In genomic region chr10:5317602-5318001, GRCm38 (mm10) we compare ENCODE assay signal across 8 mouse cellular contexts.
DNase-seq lines count a peak whose midpoint lies in the region; ATAC-seq and TF ChIP-seq lines count a peak whose summit lies in the region.

No protein-coding gene starts in this region.

- no peak overlapping the region for H3K27ac ChIP-seq in neural tube, embryonic 15.5 days (replicated peaks)
- H3K27ac ChIP-seq in kidney, postnatal 0 days: no peak overlapping the region
- no peak overlapping the region for H3K27ac ChIP-seq in liver, postnatal 0 days (ENCODE audit: low read depth)

- peak; percentile 85 for TF ChIP-seq CTCF in kidney, postnatal 0 days (IDR thresholded peaks at IDR 0.05; ENCODE audit: low read depth)
- TF ChIP-seq CTCF in liver, postnatal 0 days (IDR thresholded peaks at IDR 0.05; ENCODE audit: low read depth): peak; percentile 85

- no peaks in the 10 kb centered on the region for H3K27me3 ChIP-seq in neural tube, embryonic 15.5 days (replicated peaks)
- no peaks in the 10 kb centered on the region for H3K27me3 ChIP-seq in kidney, postnatal 0 days (ENCODE audit: insufficient read depth, low read length)
- no peaks in the 10 kb centered on the region for H3K27me3 ChIP-seq in liver, postnatal 0 days (ENCODE audit: insufficient read depth, low read length)

- peak; percentile 69 for DNase-seq in neural tube, embryonic 10.5 days (ENCODE audit: extremely low spot score, low spot score)
- DNase-seq in cerebellum, adult 18-20 months: peak; percentile 79 to 88
- DNase-seq in gastrocnemius, adult 18-20 months (ENCODE audit: low spot score): peak; percentile 72
- peak; percentile 74 for DNase-seq in kidney, postnatal 0 days (ENCODE audit: low spot score)
- DNase-seq in liver, postnatal 0 days: peak; percentile 81
- DNase-seq in retina, embryonic 14.5 days (ENCODE audit: low spot score): peak; percentile 82
- DNase-seq in thymus, postnatal 25 days: peak; percentile 67

- 0 out of 2 replicates have a peak, but pooled peaks cover 2% of the 10 kb centered on the region for H3K36me3 ChIP-seq in neural tube, embryonic 15.5 days
- H3K36me3 ChIP-seq in kidney, postnatal 0 days (ENCODE audit: insufficient read depth, low read length): no peaks in the 10 kb centered on the region
- no peaks in the 10 kb centered on the region for H3K36me3 ChIP-seq in liver, postnatal 0 days (replicated peaks; ENCODE audit: insufficient read depth, low read length)

- H3K4me3 ChIP-seq in neural tube, embryonic 15.5 days (replicated peaks): no peak overlapping the region
- no peak overlapping the region for H3K4me3 ChIP-seq in kidney, postnatal 0 days (replicated peaks; ENCODE audit: low read depth, low read length)
- H3K4me3 ChIP-seq in liver, postnatal 0 days (ENCODE audit: low read depth, low read length): no peak overlapping the region

- H3K4me2 ChIP-seq in neural tube, embryonic 15.5 days: no peak overlapping the region
- no peak overlapping the region for H3K4me2 ChIP-seq in kidney, postnatal 0 days (ENCODE audit: low read length)
- H3K4me2 ChIP-seq in liver, postnatal 0 days (ENCODE audit: low read depth, low read length): no peak overlapping the region

- ATAC-seq in neural tube, embryonic 15.5 days (ENCODE audit: low FRiP score): no peak
- no peak for ATAC-seq in kidney, postnatal 0 days (replicated peaks; ENCODE audit: low FRiP score, low read depth)
- ATAC-seq in liver, postnatal 0 days: no peak

- H3K4me1 ChIP-seq in neural tube, embryonic 15.5 days: no peaks in the 10 kb centered on the region
- no peaks in the 10 kb centered on the region for H3K4me1 ChIP-seq in kidney, postnatal 0 days (replicated peaks; ENCODE audit: insufficient read depth, low read length)
- no peaks in the 10 kb centered on the region for H3K4me1 ChIP-seq in liver, postnatal 0 days (ENCODE audit: insufficient read depth)

- H3K9ac ChIP-seq in neural tube, embryonic 15.5 days (replicated peaks): no peak overlapping the region
- no peak overlapping the region for H3K9ac ChIP-seq in kidney, postnatal 0 days (ENCODE audit: low read depth, low read length)
- H3K9ac ChIP-seq in liver, postnatal 0 days (replicated peaks): no peak overlapping the region

- WGBS in neural tube, embryonic 15.5 days: 28% methylated on average over 6 of the region's 6 CpGs
- 19% methylated on average over 6 of the region's 6 CpGs for WGBS in kidney, postnatal 0 days
- WGBS in liver, postnatal 0 days (ENCODE audit: insufficient replicate concordance): 23% methylated on average over 6 of the region's 6 CpGs

- no peaks in the 10 kb centered on the region for H3K9me3 ChIP-seq in neural tube, embryonic 15.5 days (replicated peaks)
- H3K9me3 ChIP-seq in kidney, postnatal 0 days (replicated peaks; ENCODE audit: low read length): no peaks in the 10 kb centered on the region
- no peaks in the 10 kb centered on the region for H3K9me3 ChIP-seq in liver, postnatal 0 days (ENCODE audit: low read length)

- TF ChIP-seq EP300 in liver, postnatal 0 days (IDR thresholded peaks at IDR 0.05; ENCODE audit: low read depth): no peak
